Mouse (Mus musculus) liver, embryonic 14.5 days (tissue): Measurements from ENCODE around the gene A630001G21Rik.

Source experiments
- CTCF ChIP-seq: IDR thresholded peaks from 2 replicates; pipeline ENCODE4 v1.5.1; 2016; ENCODE audit warnings: antibody characterized with exemption, low read depth, control low read depth
- EP300 ChIP-seq: IDR thresholded peaks from 2 replicates; pipeline ENCODE4 v1.6.1; 2016; ENCODE audit warnings: antibody characterized with exemption, low read depth

DNA sequence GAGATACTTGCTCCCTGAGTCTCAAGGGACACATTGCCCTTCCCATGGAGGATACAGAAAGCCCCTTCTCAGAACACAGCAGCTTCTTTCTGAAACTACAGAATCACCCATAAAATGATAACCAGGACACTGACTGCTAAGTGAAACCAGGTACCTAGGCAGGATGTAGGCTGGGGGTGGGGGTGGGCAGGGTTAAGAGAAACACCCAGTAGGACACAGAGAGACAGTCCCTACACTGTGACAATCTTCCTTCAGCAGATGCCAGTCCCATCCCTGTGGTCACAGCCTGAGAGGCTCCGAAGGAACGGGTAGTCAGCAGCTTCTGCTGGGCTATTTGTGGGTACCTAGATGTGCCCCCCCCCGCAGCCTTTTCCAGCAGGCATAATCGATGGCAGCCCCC lies 27.8 kb downstream of the A630001G21Rik start:
- TF ChIP-seq CTCF = no peak
- no peak for TF ChIP-seq EP300
